Mouse (Mus musculus) liver, embryonic 14.5 days (tissue): ENCODE data around the gene Vamp2.

Experiments used
- CTCF ChIP-seq: IDR thresholded peaks from 2 replicates; pipeline ENCODE4 v1.5.1; 2016; ENCODE audit warnings: antibody characterized with exemption, low read depth, control low read depth
- EP300 ChIP-seq: IDR thresholded peaks from 2 replicates; pipeline ENCODE4 v1.6.1; 2016; ENCODE audit warnings: antibody characterized with exemption, low read depth

DNA sequence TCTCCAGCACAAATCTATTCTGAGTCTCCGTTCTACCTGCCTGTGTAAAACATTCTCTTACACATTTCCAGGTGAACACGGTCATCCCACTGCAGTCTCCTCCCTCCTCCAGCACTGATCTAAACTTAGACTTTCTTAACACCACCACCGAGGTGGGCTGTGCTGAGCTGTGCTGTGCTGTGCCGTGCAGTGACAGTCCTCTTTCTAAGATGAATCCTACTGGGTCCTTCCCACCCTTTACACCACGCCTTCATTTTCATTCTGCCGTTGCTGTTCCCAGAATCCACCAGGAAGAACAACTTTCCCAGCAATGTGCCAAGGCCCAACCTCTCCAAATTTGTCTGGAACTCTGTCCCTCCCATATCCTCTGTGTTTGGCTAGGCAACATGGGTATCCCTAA is 1.9 kb upstream of the Vamp2 start:
- TF ChIP-seq CTCF (no peak), EP300 (no peak)
